Mouse (Mus musculus) liver, embryonic 12.5 days (tissue): ENCODE measurements around the gene Anks1b. TPM values are rescaled to one million over a fixed set of nuclear protein-coding genes. Genes with fewer than 3 reads are reported as not detected.

Source experiments
- ATAC-seq: fragments of 200-750 bp; cut with Nextera tagmentation; 2 replicates; pipeline ENCODE4 v1.8.0; 2017; ENCODE audit warnings: moderate number of reproducible peaks, mild to moderate bottlenecking, moderate library complexity
- H3K27ac ChIP-seq: fragments of 300-500 bp; sonication (generic); 2 replicates; pipeline ENCODE4 v1.5.1; 2016; ENCODE audit warnings: mild to moderate bottlenecking
- H3K27me3 ChIP-seq: fragments of 300-500 bp; sonication (generic); replicated peaks from 2 replicates; pipeline ENCODE4 v1.6.1; 2016; ENCODE audit warnings: mild to moderate bottlenecking, moderate library complexity
- H3K36me3 ChIP-seq: fragments of 300-500 bp; sonication (generic); 2 replicates; pipeline ENCODE4 v1.6.1; 2016; ENCODE audit warnings: mild to moderate bottlenecking, moderate library complexity
- H3K4me1 ChIP-seq: fragments of 300-500 bp; sonication (generic); 2 replicates; pipeline ENCODE4 v1.6.1; 2016
- H3K4me2 ChIP-seq: fragments of 300-500 bp; sonication (generic); 2 replicates; pipeline ENCODE4 v1.6.1; 2016; ENCODE audit warnings: mild to moderate bottlenecking, moderate library complexity
- H3K4me3 ChIP-seq: fragments of 300-500 bp; sonication (generic); 2 replicates; pipeline ENCODE4 v1.5.1; 2016; ENCODE audit warnings: mild to moderate bottlenecking, moderate library complexity
- H3K9ac ChIP-seq: fragments of 300-500 bp; sonication (generic); 2 replicates; pipeline ENCODE4 v1.6.1; 2016; ENCODE audit warnings: mild to moderate bottlenecking, moderate library complexity
- H3K9me3 ChIP-seq: fragments of 300-500 bp; sonication (generic); replicated peaks from 2 replicates; pipeline ENCODE4 v1.6.1; 2016; ENCODE audit warnings: mild to moderate bottlenecking, moderate library complexity
- WGBS: fragments of 180-500 bp; shearing (Covaris S2); methylation state at CpG from one replicate; pipeline ENCODE4 v1.1.7; 2016; ENCODE audit not compliant: insufficient replicate concordance; 5-methylcytosine and 5-hydroxymethylcytosine counted together
- polyA plus RNA-seq: library from polyadenylated mRNA; unstranded; fragments of >200 nt; fragmentation: Nextera tagmentation; extraction: Ambion mirVana; gene quantifications from 2 replicates; pipeline ENCODE4 v1.2.1, GENCODE M21; 2016

Anks1b gene
- polyA plus RNA-seq, 1 experiment from 2014 or later = 0.02 TPM

GRCm38 (mm10) chr10:89976577-89976976 lies 103.3 kb downstream of the Anks1b start:
- Histone ChIP-seq H3K36me3 (no peaks in the 10 kb centered on the region), H3K4me3 (no peak overlapping the region), H3K9me3 (no peaks in the 10 kb centered on the region), H3K4me2 (no peak overlapping the region), H3K9ac (no peak overlapping the region), H3K27ac (no peak overlapping the region), H3K27me3 (no peaks in the 10 kb centered on the region), H3K4me1 (no peaks in the 10 kb centered on the region)
- 71% methylated on average over 3 of the region's 3 CpGs for WGBS
- ATAC-seq = no peak

GRCm38 (mm10) chr10:89994171-89994570 lies 120.9 kb downstream of the Anks1b start:
- H3K4me1 ChIP-seq = no peaks in the 10 kb centered on the region
- 65% methylated on average over 5 of the region's 5 CpGs for WGBS
- no peak for ATAC-seq

GRCm38 (mm10) chr10:89995621-89996428 lies 122.5 kb downstream of the Anks1b start:
- Histone ChIP-seq H3K9ac (no peak overlapping the region), H3K9me3 (no peaks in the 10 kb centered on the region; the same call in 1 of the 2 replicates), H3K36me3 (no peaks in the 10 kb centered on the region), H3K4me3 (no peak overlapping the region), H3K27ac (no peak overlapping the region), H3K27me3 (no peaks in the 10 kb centered on the region), H3K4me1 (no peaks in the 10 kb centered on the region), H3K4me2 (no peak overlapping the region)
- 53% methylated on average over 6 of the region's 6 CpGs for WGBS
- no peak for ATAC-seq

More at GRCm38 (mm10) chr10:89994171-89994570, 120.9 kb downstream of the Anks1b start:
- H3K9ac ChIP-seq = no peak overlapping the region
- H3K9me3 ChIP-seq = no peaks in the 10 kb centered on the region; the same call in 1 of the 2 replicates
- no peaks in the 10 kb centered on the region for H3K36me3 ChIP-seq
- H3K4me3 ChIP-seq = no peak overlapping the region
- no peak overlapping the region for H3K4me2 ChIP-seq
- no peak overlapping the region for H3K27ac ChIP-seq
- no peaks in the 10 kb centered on the region for H3K27me3 ChIP-seq

GRCm38 (mm10) chr10:90003980-90004729 lies 130.8 kb downstream of the Anks1b start:
- H3K4me3 ChIP-seq = no peak overlapping the region
- H3K36me3 ChIP-seq = no peaks in the 10 kb centered on the region
- no peaks in the 10 kb centered on the region for H3K9me3 ChIP-seq
- H3K27me3 ChIP-seq = no peaks in the 10 kb centered on the region
- no peak overlapping the region for H3K27ac ChIP-seq
- no peaks in the 10 kb centered on the region for H3K4me1 ChIP-seq
- 78% methylated on average over 3 of the region's 3 CpGs for WGBS
- H3K4me2 ChIP-seq = no peak overlapping the region
- no peak overlapping the region for H3K9ac ChIP-seq
- ATAC-seq = no peak

GRCm38 (mm10) chr10:90004882-90005281 lies 131.6 kb downstream of the Anks1b start:
- Histone ChIP-seq H3K9ac (no peak overlapping the region), H3K9me3 (no peaks in the 10 kb centered on the region), H3K4me1 (no peaks in the 10 kb centered on the region), H3K4me3 (no peak overlapping the region), H3K36me3 (no peaks in the 10 kb centered on the region), H3K27me3 (no peaks in the 10 kb centered on the region), H3K4me2 (no peak overlapping the region), H3K27ac (no peak overlapping the region)
- no peak for ATAC-seq
- 79% methylated on average over 9 of the region's 9 CpGs for WGBS

- Histone ChIP-seq H3K4me2 (no peak overlapping the region), H3K4me3 (no peak overlapping the region), H3K4me1 (no peaks in the 10 kb centered on the region), H3K9ac (no peak overlapping the region), H3K9me3 (no peaks in the 10 kb centered on the region), H3K36me3 (no peaks in the 10 kb centered on the region), H3K27me3 (no peaks in the 10 kb centered on the region), H3K27ac (no peak overlapping the region)
- 75% methylated on average over 14 of the region's 14 CpGs for WGBS
- ATAC-seq = no peak
These were observed 159.7 kb downstream of the Anks1b start for GRCm38 (mm10) chr10:90033037-90033436.

- no peak overlapping the region for H3K9ac ChIP-seq
- no peak overlapping the region for H3K4me2 ChIP-seq
- no peaks in the 10 kb centered on the region for H3K4me1 ChIP-seq
- H3K4me3 ChIP-seq = no peak overlapping the region
- H3K27ac ChIP-seq = no peak overlapping the region
- H3K36me3 ChIP-seq = no peaks in the 10 kb centered on the region
- 59% methylated on average over 5 of the region's 5 CpGs for WGBS
- H3K9me3 ChIP-seq = no peaks in the 10 kb centered on the region
- H3K27me3 ChIP-seq = no peaks in the 10 kb centered on the region
- no peak for ATAC-seq
These were observed 170.0 kb downstream of the Anks1b start for GRCm38 (mm10) chr10:90043287-90043686.

GRCm38 (mm10) chr10:90043773-90044172 lies 170.5 kb downstream of the Anks1b start:
- no peak overlapping the region for H3K27ac ChIP-seq
- no peaks in the 10 kb centered on the region for H3K4me1 ChIP-seq
- no peak overlapping the region for H3K4me3 ChIP-seq
- ATAC-seq = no peak
- no peaks in the 10 kb centered on the region for H3K9me3 ChIP-seq
- no peak overlapping the region for H3K9ac ChIP-seq
- H3K27me3 ChIP-seq = no peaks in the 10 kb centered on the region
- 48% methylated on average over 2 of the region's 2 CpGs for WGBS
- H3K36me3 ChIP-seq = no peaks in the 10 kb centered on the region
- H3K4me2 ChIP-seq = no peak overlapping the region

- Histone ChIP-seq H3K4me3 (no peak overlapping the region), H3K4me1 (no peaks in the 10 kb centered on the region), H3K9ac (no peak overlapping the region), H3K4me2 (no peak overlapping the region), H3K36me3 (no peaks in the 10 kb centered on the region), H3K27me3 (no peaks in the 10 kb centered on the region), H3K9me3 (no peaks in the 10 kb centered on the region), H3K27ac (no peak overlapping the region)
- 87% methylated on average over 8 of the region's 8 CpGs for WGBS
- no peak for ATAC-seq
These were observed 170.9 kb downstream of the Anks1b start for GRCm38 (mm10) chr10:90044229-90044628.

GRCm38 (mm10) chr10:90068651-90069050 lies 195.3 kb downstream of the Anks1b start:
- H3K4me2 ChIP-seq = no peak overlapping the region
- no peak for ATAC-seq
- H3K27ac ChIP-seq = no peak overlapping the region
- no peaks in the 10 kb centered on the region for H3K9me3 ChIP-seq
- no peaks in the 10 kb centered on the region for H3K4me1 ChIP-seq
- H3K36me3 ChIP-seq = no peaks in the 10 kb centered on the region
- WGBS = 45% methylated on average over 4 of the region's 4 CpGs
- no peaks in the 10 kb centered on the region for H3K27me3 ChIP-seq
- H3K4me3 ChIP-seq = no peak overlapping the region
- no peak overlapping the region for H3K9ac ChIP-seq

- no peak overlapping the region for H3K4me2 ChIP-seq
- H3K36me3 ChIP-seq = no peaks in the 10 kb centered on the region
- H3K4me1 ChIP-seq = no peaks in the 10 kb centered on the region
- whole genome bisulfite sequencing = 82% methylated on average over 9 of the region's 9 CpGs
- H3K4me3 ChIP-seq = no peak overlapping the region
- no peak overlapping the region for H3K27ac ChIP-seq
- ATAC-seq = no peak
- H3K9me3 ChIP-seq = no peaks in the 10 kb centered on the region
- no peak overlapping the region for H3K9ac ChIP-seq
- no peaks in the 10 kb centered on the region for H3K27me3 ChIP-seq
These were observed 204.6 kb downstream of the Anks1b start for GRCm38 (mm10) chr10:90077930-90078329.

GRCm38 (mm10) chr10:90081151-90081550 lies 207.8 kb downstream of the Anks1b start:
- no peak overlapping the region for H3K4me2 ChIP-seq
- H3K36me3 ChIP-seq = no peaks in the 10 kb centered on the region
- no peak overlapping the region for H3K27ac ChIP-seq
- H3K9me3 ChIP-seq = no peaks in the 10 kb centered on the region
- 39% methylated on average over 3 of the region's 3 CpGs for WGBS
- H3K9ac ChIP-seq = no peak overlapping the region
- H3K27me3 ChIP-seq = no peaks in the 10 kb centered on the region
- H3K4me1 ChIP-seq = no peaks in the 10 kb centered on the region
- ATAC-seq = no peak
- H3K4me3 ChIP-seq = no peak overlapping the region
